ENCODE assay signal across 25 mouse cellular contexts in the genomic region with DNA sequence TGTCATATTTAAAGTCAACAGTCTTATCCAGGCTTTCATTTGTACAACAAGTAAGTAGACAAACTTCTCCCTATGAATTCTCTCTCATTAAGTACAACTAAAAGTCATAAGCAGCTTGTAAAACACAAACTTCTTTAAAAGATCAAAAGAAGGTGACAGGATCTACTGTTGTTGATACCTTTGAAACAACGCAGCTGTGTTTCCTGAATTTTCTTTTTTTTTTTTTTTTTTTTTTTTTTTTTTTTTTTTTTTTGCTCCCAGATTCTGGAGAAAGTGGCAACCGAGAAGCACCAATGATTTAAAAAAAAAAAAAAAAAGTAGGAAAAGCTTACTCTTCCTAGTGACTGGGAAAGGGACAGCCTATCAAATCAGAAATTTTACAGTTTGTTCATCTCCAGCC.
"Had no signal": no experiment of that assay in that cellular context is flagged by ENCODE, and none has a peak within 500 bp of the region (broad histone marks: within the 10 kb centered on the region; RNA-seq: fewer than 3 reads in every experiment).

No protein-coding gene starts in this region.

- H3K36me3 ChIP-seq: embryonic facial prominence, embryonic 12.5 days; embryonic facial prominence, embryonic 13.5 days; embryonic facial prominence, embryonic 15.5 days; forebrain, embryonic 12.5 days had no signal

- H3K4me1 ChIP-seq: embryonic facial prominence, embryonic 10.5 days; embryonic facial prominence, embryonic 12.5 days; embryonic facial prominence, embryonic 13.5 days; embryonic facial prominence, embryonic 15.5 days; forebrain, embryonic 10.5 days; forebrain, embryonic 12.5 days; forebrain, embryonic 13.5 days; forebrain, embryonic 15.5 days had no signal

- H3K4me3 ChIP-seq: embryonic facial prominence, embryonic 10.5 days; embryonic facial prominence, embryonic 12.5 days; embryonic facial prominence, embryonic 13.5 days; embryonic facial prominence, embryonic 15.5 days; erythroblast, embryonic 14.5 days; forebrain, embryonic 10.5 days; forebrain, embryonic 12.5 days; forebrain, embryonic 13.5 days; forebrain, embryonic 15.5 days; gastrocnemius, adult 2 months; heart, adult 2 months had no signal

- H3K9me3 ChIP-seq: embryonic facial prominence, embryonic 10.5 days; embryonic facial prominence, embryonic 12.5 days; embryonic facial prominence, embryonic 13.5 days; embryonic facial prominence, embryonic 15.5 days; forebrain, embryonic 10.5 days; forebrain, embryonic 12.5 days; forebrain, embryonic 13.5 days; forebrain, embryonic 15.5 days had no signal

- H3K27me3 ChIP-seq: embryonic facial prominence, embryonic 12.5 days; embryonic facial prominence, embryonic 13.5 days; embryonic facial prominence, embryonic 15.5 days; forebrain, embryonic 12.5 days; forebrain, embryonic 13.5 days; forebrain, embryonic 15.5 days had no signal

- DNase-seq: cerebellum, adult 9-10 months; cerebellum, adult 9-11 months; cerebellum, postnatal 10 days; cerebellum, postnatal 14 days; cerebellum, postnatal 25 days; cerebellum, postnatal 36 days; embryo, embryonic 11 days; forebrain, postnatal 0 days; gastrocnemius, adult 2 months; gastrocnemius, postnatal 10 days; gastrocnemius, postnatal 14 days; gastrocnemius, postnatal 25 days; gastrocnemius, postnatal 36 days; heart, adult 11 months; heart, adult 18-20 months; heart, adult 2 months had no signal

- H3K9ac ChIP-seq: embryonic facial prominence, embryonic 12.5 days; embryonic facial prominence, embryonic 13.5 days; embryonic facial prominence, embryonic 15.5 days; forebrain, embryonic 12.5 days; forebrain, embryonic 13.5 days; forebrain, embryonic 15.5 days; forebrain, postnatal 0 days had no signal

- H3K27ac ChIP-seq: embryonic facial prominence, embryonic 10.5 days; embryonic facial prominence, embryonic 12.5 days; embryonic facial prominence, embryonic 13.5 days; embryonic facial prominence, embryonic 15.5 days; forebrain, embryonic 10.5 days; forebrain, embryonic 12.5 days; forebrain, embryonic 13.5 days; forebrain, embryonic 15.5 days; gastrocnemius, adult 2 months; heart, adult 2 months had no signal
